Mouse (Mus musculus): ENCODE results near the gene Taar9.
"Not testable (repeated sequence)": the region's sequence is repeated elsewhere in the genome, so short reads cannot be mapped to it uniquely, and the experiment has no call there.

The Taar9 gene

DNA sequence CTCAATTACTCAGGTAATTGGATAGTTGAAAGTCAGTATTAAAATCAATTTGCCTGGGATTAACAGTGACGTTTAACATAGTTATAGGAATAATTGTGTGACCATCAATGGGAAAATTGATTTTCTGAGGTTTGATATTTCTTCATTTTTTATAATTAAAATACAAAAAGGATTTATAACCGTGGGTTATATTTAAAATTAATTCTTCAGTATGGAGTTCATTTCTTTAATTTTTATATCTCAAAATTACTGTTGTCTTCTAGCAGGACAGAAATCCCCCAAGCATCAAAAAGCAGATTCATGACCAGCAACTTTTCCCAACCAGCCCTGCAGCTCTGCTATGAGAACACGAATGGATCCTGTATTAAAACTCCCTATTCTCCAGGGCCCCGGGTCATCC is 33.1 kb downstream of the Taar9 start, which contains the start of gene Taar8a:
Taar8a (plus strand) TSS at position 301 of the 400 bp plus-strand sequence.
- not testable (repeated sequence) for DNase-seq (ENCODE audit: low spot score in 2 of 2)

DNA sequence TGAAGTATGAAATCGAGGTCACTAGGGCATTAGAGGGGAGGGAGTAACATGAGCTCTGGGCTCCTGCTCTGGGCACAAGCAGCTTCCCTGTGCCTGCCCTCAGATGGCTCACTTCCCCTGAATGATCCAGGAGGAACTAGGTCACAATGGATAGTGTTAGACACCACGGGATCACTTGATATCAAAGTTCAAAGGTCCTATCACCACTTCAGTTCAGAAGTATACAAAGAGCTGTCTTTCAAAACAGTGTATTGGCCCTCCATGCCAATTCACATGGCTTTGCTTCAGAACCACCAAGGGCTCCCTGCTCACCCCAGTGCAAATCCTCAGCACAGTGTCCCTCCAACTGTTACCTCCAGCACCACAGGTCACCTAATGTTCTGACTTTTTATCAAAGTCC is 34.6 kb downstream of the Taar9 start:
- not testable (repeated sequence) for DNase-seq (ENCODE audit: low spot score in 2 of 2)

GRCm38 (mm10) chr10:24058986-24059385 is 50.3 kb downstream of the Taar9 start:
- DNase-seq (ENCODE audit: low spot score in 2 of 2): no peak
